Comparison of ENCODE assay signal across 8 mouse cellular contexts in genomic region chr6:38531211-38531820, GRCm38 (mm10). TPM values are rescaled to one million over a fixed set of nuclear protein-coding genes. Genes with fewer than 3 reads are reported as not detected.
DNase-seq lines count a peak whose midpoint lies in the region; ATAC-seq and TF ChIP-seq lines count a peak whose summit lies in the region.

No protein-coding gene starts in this region.

- H3K4me2 ChIP-seq in kidney, postnatal 0 days (ENCODE audit: low read length): no peak overlapping the region

- H3K9me3 ChIP-seq in heart, embryonic 10.5 days: no peaks in the 10 kb centered on the region
- no peaks in the 10 kb centered on the region for H3K9me3 ChIP-seq in kidney, postnatal 0 days (replicated peaks; ENCODE audit: low read length)

- H3K9ac ChIP-seq in kidney, postnatal 0 days (ENCODE audit: low read depth, low read length): no peak overlapping the region

- WGBS in heart, embryonic 10.5 days: 59% methylated on average over 5 of the region's 5 CpGs
- WGBS in kidney, postnatal 0 days: 44% methylated on average over 5 of the region's 5 CpGs
- WGBS in small intestine, adult 2 months: 52% methylated on average over 5 of the region's 5 CpGs

- H3K27ac ChIP-seq in heart, embryonic 10.5 days: 0 out of 2 replicates have a peak overlapping the region, but pooled peaks have one; percentile 17
- H3K27ac ChIP-seq in kidney, postnatal 0 days: no peak overlapping the region
- peak overlapping the region; percentile 33; the same call in 1 of the 2 replicates for H3K27ac ChIP-seq in small intestine, adult 2 months (ENCODE audit: insufficient read depth, low read depth, low read length)

- DNase-seq in heart, embryonic 10.5 days (ENCODE audit: low spot score): no peak
- no peak for DNase-seq in heart, postnatal 25 days (ENCODE audit: low spot score)
- DNase-seq in CD4-positive helper T cell, adult 2 months (ENCODE audit: low read depth, low spot score): peak; percentile 57
- peak; percentile 87 for DNase-seq in adipocyte (ENCODE audit: low spot score)
- peak; percentile 69 for DNase-seq in kidney, postnatal 0 days (ENCODE audit: low spot score)
- no peak for DNase-seq in frontal cortex, postnatal 14 days (ENCODE audit: low spot score in 2 of 2)

- intact Hi-C loops in heart, postnatal 25 days (cut with DNase I): loop anchor here (1.0 to 10.0 kb wide), 4 partner anchors 39 to 343 kb away; partner anchors contain the start of genes Hipk2, Tbxas1, Ttc26 and Ubn2

- peaks cover 8% of the 10 kb centered on the region; the same call in 1 of the 2 replicates for H3K4me1 ChIP-seq in heart, embryonic 10.5 days
- H3K4me1 ChIP-seq in kidney, postnatal 0 days (replicated peaks; ENCODE audit: insufficient read depth, low read length): no peaks in the 10 kb centered on the region
- peaks cover 4% of the 10 kb centered on the region; the same call in 1 of the 2 replicates for H3K4me1 ChIP-seq in small intestine, adult 2 months (ENCODE audit: control insufficient read depth, insufficient read depth, insufficient read length, low read length)

- H3K36me3 ChIP-seq in heart, embryonic 10.5 days: no peaks in the 10 kb centered on the region
- no peaks in the 10 kb centered on the region for H3K36me3 ChIP-seq in kidney, postnatal 0 days (ENCODE audit: insufficient read depth, low read length)
- no peaks in the 10 kb centered on the region for H3K36me3 ChIP-seq in small intestine, adult 2 months (ENCODE audit: control insufficient read depth, insufficient read depth, low read length)

- no peak for ATAC-seq in kidney, postnatal 0 days (replicated peaks; ENCODE audit: low FRiP score, low read depth)
- no peak for ATAC-seq in erythroblast, adult 5-6 weeks (replicated peaks; ENCODE audit: low FRiP score, poor library complexity, severe bottlenecking)

- no peaks in the 10 kb centered on the region for H3K27me3 ChIP-seq in heart, embryonic 10.5 days (ENCODE audit: insufficient read depth, poor library complexity, severe bottlenecking)
- no peaks in the 10 kb centered on the region for H3K27me3 ChIP-seq in kidney, postnatal 0 days (ENCODE audit: insufficient read depth, low read length)
- no peaks in the 10 kb centered on the region for H3K27me3 ChIP-seq in small intestine, adult 2 months (ENCODE audit: control insufficient read depth, insufficient read depth, low read length)

- TF ChIP-seq CTCF in kidney, postnatal 0 days (IDR thresholded peaks at IDR 0.05; ENCODE audit: low read depth): peak; percentile 76
- peak; percentile 46; the same call in 1 of the 2 replicates for TF ChIP-seq CTCF in small intestine, adult 2 months (IDR thresholded peaks at IDR 0.05; ENCODE audit: extremely low read depth, insufficient read length, insufficient replicate concordance, low read depth, low read length)

- TF ChIP-seq POLR2A in small intestine, adult 2 months (IDR thresholded peaks at IDR 0.05; ENCODE audit: low read depth, low read length): no peak

- no peak overlapping the region for H3K4me3 ChIP-seq in heart, embryonic 10.5 days
- H3K4me3 ChIP-seq in kidney, postnatal 0 days (replicated peaks; ENCODE audit: low read depth, low read length): no peak overlapping the region
- H3K4me3 ChIP-seq in small intestine, adult 2 months (ENCODE audit: low read depth, low read length): no peak overlapping the region

RNA-seq across cellular contexts. Expression of gene Fmc1, which starts 2.0 kb away (rescaled TPM):
- 138 and 187 TPM in 2 replicates for polyA plus RNA-seq in heart, embryonic 10.5 days (2016; fragmentation: Nextera tagmentation; extraction: Ambion mirVana)
- 100 to 1,000 TPM; 231 to 256 TPM for total RNA-seq in heart, postnatal 25 days (2021)
- 260 and 288 TPM in 2 replicates for polyA plus RNA-seq in kidney, postnatal 0 days (2015; fragmentation: Nextera tagmentation; extraction: Ambion mirVana)
- 206 and 314 TPM in 2 replicates for polyA plus RNA-seq in small intestine, adult 2 months (2012; rRNA removed)
- 2.7 and 12.7 TPM in 2 replicates for total RNA-seq in erythroblast, adult 5-6 weeks (2015; ENCODE audit: low replicate concordance)
- 4.2 and 10.4 TPM in 2 replicates for total RNA-seq in erythroblast, adult 5-6 weeks (2017; ENCODE audit: low replicate concordance)

RNA-seq across cellular contexts. Expression of gene Luc7l2, which starts 19.8 kb away (rescaled TPM):
- 32.8 and 33.5 TPM in 2 replicates for polyA plus RNA-seq in heart, embryonic 10.5 days (2016; fragmentation: Nextera tagmentation; extraction: Ambion mirVana)
- total RNA-seq in heart, postnatal 25 days (2021): 10 to 100 TPM; 91.0 to 98.8 TPM
- 29.9 and 33.4 TPM in 2 replicates for polyA plus RNA-seq in kidney, postnatal 0 days (2015; fragmentation: Nextera tagmentation; extraction: Ambion mirVana)
- 8.2 and 14.7 TPM in 2 replicates for polyA plus RNA-seq in small intestine, adult 2 months (2012; rRNA removed)
- 117 and 127 TPM in 2 replicates for total RNA-seq in erythroblast, adult 5-6 weeks (2015; ENCODE audit: low replicate concordance)
- 166 and 210 TPM in 2 replicates for total RNA-seq in erythroblast, adult 5-6 weeks (2017; ENCODE audit: low replicate concordance)

Comparison
In these comparisons a context has a peak if more than half of its experiments do, and no peak if none do; other contexts are left out.
1. DNase-seq: peak in CD4-positive helper T cell, adult 2 months (single experiment), adipocyte (single experiment) and kidney, postnatal 0 days (single experiment); none in heart, embryonic 10.5 days (single experiment), heart, postnatal 25 days (single experiment) and frontal cortex, postnatal 14 days (0 of 2).